Mouse (Mus musculus) stomach, embryonic 14.5 days (tissue): Measurements from ENCODE around the gene Dnah3. TPM values are rescaled to one million over a fixed set of nuclear protein-coding genes. Genes with fewer than 3 reads are reported as not detected.

Experiments used
- ATAC-seq: fragments of 200-750 bp; cut with Nextera tagmentation; 2 replicates; pipeline ENCODE4 v1.8.0; 2017; ENCODE audit warnings: low read depth, moderate TSS enrichment; ENCODE audit not compliant: insufficient number of reproducible peaks, insufficient read depth, low FRiP score
- H3K27ac ChIP-seq: fragments of 300-500 bp; sonication (generic); 2 replicates; pipeline ENCODE4 v1.5.1; 2014; ENCODE audit warnings: mild to moderate bottlenecking, low read length, moderate library complexity, mixed read lengths
- H3K27me3 ChIP-seq: fragments of 300-500 bp; sonication (generic); 2 replicates; pipeline ENCODE4 v1.6.1; 2014; ENCODE audit warnings: low read length, control low read depth, mixed read lengths; ENCODE audit not compliant: control insufficient read depth, insufficient read depth
- H3K36me3 ChIP-seq: fragments of 300-500 bp; sonication (generic); 2 replicates; pipeline ENCODE4 v1.6.1; 2014; ENCODE audit warnings: mild to moderate bottlenecking, control low read depth, low read length, moderate library complexity, mixed read lengths; ENCODE audit not compliant: control insufficient read depth, insufficient read depth
- H3K4me1 ChIP-seq: fragments of 300-500 bp; sonication (generic); 2 replicates; pipeline ENCODE4 v1.6.1; 2014; ENCODE audit warnings: low read length, control low read depth, mixed read lengths; ENCODE audit not compliant: control insufficient read depth, insufficient read depth
- H3K4me2 ChIP-seq: fragments of 300-500 bp; sonication (generic); replicated peaks from 2 replicates; pipeline ENCODE4 v1.6.1; 2014; ENCODE audit warnings: low read depth, low read length, control low read depth
- H3K4me3 ChIP-seq: fragments of 300-500 bp; sonication (generic); 2 replicates; pipeline ENCODE4 v1.5.1; 2014; ENCODE audit warnings: low read depth, low read length, control low read depth
- H3K9ac ChIP-seq: fragments of 300-500 bp; sonication (generic); replicated peaks from 2 replicates; pipeline ENCODE4 v1.6.1; 2014; ENCODE audit warnings: low read depth, mild to moderate bottlenecking, control low read depth, low read length, moderate library complexity, mixed read lengths
- H3K9me3 ChIP-seq: fragments of 300-500 bp; sonication (generic); 2 replicates; pipeline ENCODE4 v1.6.1; 2016; ENCODE audit warnings: low read depth, low read length, control low read depth; ENCODE audit not compliant: control insufficient read depth
- WGBS: fragments of 180-500 bp; shearing (Covaris S2); extraction: QIAGEN DNeasy Blood & Tissue Kit; methylation state at CpG from one replicate; pipeline ENCODE4 v1.1.7; 2014; 5-methylcytosine and 5-hydroxymethylcytosine counted together
- polyA plus RNA-seq: library from polyadenylated mRNA; unstranded; fragments of >200 nt; fragmentation: Nextera tagmentation; extraction: Ambion mirVana; gene quantifications from 2 replicates; pipeline ENCODE4 v1.2.1, GENCODE M21; 2014

The Dnah3 gene
- polyA plus RNA-seq, 1 experiment from 2014 or later = 0.23 TPM

DNA sequence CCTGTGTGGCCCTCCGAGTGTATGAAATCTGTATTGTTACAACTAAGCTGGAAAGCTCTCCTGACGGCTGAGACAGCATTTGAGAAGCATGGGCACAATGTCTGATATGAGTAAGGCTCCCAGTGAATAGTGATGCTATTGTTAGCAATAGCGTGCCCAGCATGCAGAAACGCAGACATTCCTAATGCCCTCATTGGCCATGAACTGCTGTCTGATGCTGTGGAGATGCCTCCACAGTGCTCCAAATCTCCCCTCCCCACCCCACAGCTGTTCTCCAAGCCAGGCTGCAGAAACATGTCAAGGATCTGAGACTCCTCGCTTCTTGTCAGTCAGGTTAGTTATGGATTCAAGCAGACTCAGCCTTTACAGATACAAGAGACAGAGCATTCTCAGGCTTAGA lies 58.7 kb downstream of the Dnah3 start:
- H3K9me3 ChIP-seq = no peaks in the 10 kb centered on the region
- no peaks in the 10 kb centered on the region for H3K4me1 ChIP-seq
- WGBS = 76% methylated on average over 5 of the region's 5 CpGs
- no peak overlapping the region for H3K27ac ChIP-seq
- ATAC-seq = no peak
- no peaks in the 10 kb centered on the region for H3K27me3 ChIP-seq
- no peaks in the 10 kb centered on the region for H3K36me3 ChIP-seq
- no peak overlapping the region for H3K9ac ChIP-seq
- H3K4me2 ChIP-seq = no peak overlapping the region
- no peak overlapping the region for H3K4me3 ChIP-seq

DNA sequence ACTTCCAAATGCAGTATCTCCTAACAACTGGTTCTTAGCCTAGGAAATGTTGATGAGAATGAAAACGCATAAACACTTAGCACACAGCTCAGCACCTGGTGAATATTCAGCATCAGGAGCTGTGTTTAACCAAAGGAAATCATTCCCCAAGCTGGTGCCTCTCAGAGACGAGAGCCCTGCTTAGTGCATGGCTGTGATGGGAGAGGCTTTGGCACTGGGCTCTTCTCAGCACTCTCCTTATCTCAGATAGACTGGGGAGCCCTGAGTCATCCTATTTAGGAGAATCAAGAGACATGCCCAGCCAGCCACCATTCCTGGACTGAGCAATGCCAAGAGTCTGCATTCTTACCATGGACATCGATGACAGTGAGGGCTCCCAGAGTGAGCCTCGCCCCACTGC lies 60.1 kb downstream of the Dnah3 start:
- 72% methylated on average over 4 of the region's 4 CpGs for WGBS
- ATAC-seq = no peak
- H3K27me3 ChIP-seq = no peaks in the 10 kb centered on the region
- no peaks in the 10 kb centered on the region for H3K4me1 ChIP-seq
- no peak overlapping the region for H3K9ac ChIP-seq
- no peak overlapping the region for H3K27ac ChIP-seq
- no peaks in the 10 kb centered on the region for H3K9me3 ChIP-seq
- H3K4me3 ChIP-seq = no peak overlapping the region
- H3K4me2 ChIP-seq = no peak overlapping the region
- H3K36me3 ChIP-seq = no peaks in the 10 kb centered on the region

DNA sequence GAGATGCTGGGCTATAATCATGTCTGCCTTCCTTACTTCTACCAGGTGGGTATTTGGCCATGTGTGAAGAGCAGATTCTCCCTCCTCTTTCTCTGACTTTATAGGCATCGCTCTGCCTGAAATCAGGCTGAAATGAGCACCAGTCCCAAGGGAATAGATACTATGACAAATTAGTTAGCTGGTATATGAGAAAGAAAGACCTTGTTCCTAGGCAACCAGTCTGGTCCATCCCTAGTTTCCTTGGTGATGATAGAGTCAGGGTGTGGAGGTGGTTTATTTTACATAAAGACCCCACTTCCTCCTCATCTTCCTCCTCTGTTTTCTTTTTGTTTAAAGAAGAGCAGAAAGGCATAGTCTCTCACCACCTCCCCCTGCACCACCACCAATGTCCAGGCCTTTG lies 60.5 kb downstream of the Dnah3 start:
- H3K36me3 ChIP-seq = no peaks in the 10 kb centered on the region
- 85% methylated on average over 1 of the region's 1 CpGs for WGBS
- no peak for ATAC-seq
- no peaks in the 10 kb centered on the region for H3K27me3 ChIP-seq
- H3K4me1 ChIP-seq = no peaks in the 10 kb centered on the region
- no peak overlapping the region for H3K4me2 ChIP-seq
- no peak overlapping the region for H3K9ac ChIP-seq
- no peak overlapping the region for H3K27ac ChIP-seq
- no peak overlapping the region for H3K4me3 ChIP-seq
- H3K9me3 ChIP-seq = no peaks in the 10 kb centered on the region

- Histone ChIP-seq H3K4me2 (no peak overlapping the region), H3K27ac (no peak overlapping the region), H3K9me3 (no peaks in the 10 kb centered on the region), H3K4me1 (no peaks in the 10 kb centered on the region), H3K36me3 (no peaks in the 10 kb centered on the region), H3K4me3 (no peak overlapping the region), H3K9ac (no peak overlapping the region), H3K27me3 (no peaks in the 10 kb centered on the region)
- ATAC-seq = no peak
- WGBS = 78% methylated on average over 1 of the region's 1 CpGs
These were observed 66.4 kb downstream of the Dnah3 start for GRCm38 (mm10) chr7:120028669-120029068.

DNA sequence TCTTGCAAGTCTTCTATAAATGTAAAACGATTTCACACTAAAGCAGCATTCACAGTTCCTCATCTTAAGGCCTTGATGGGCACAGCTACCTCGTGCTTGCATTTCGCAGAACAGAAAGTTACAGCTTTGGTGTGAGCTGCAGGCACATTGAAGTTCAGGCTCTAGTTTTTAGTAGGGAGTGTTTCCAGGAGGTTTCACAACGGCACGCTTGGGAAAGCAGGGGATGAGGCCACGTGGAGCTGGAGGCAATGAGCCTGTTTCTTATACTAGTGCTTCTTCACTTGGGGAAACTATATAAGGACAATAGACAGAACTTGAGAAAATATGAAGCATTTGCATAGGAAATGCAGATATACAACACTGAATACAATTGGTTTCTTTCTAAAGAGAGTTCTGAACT lies 98.0 kb downstream of the Dnah3 start:
- Histone ChIP-seq H3K4me3 (no peak overlapping the region), H3K4me2 (no peak overlapping the region), H3K9me3 (no peaks in the 10 kb centered on the region), H3K9ac (no peak overlapping the region), H3K4me1 (no peaks in the 10 kb centered on the region), H3K36me3 (no peaks in the 10 kb centered on the region), H3K27ac (no peak overlapping the region), H3K27me3 (no peaks in the 10 kb centered on the region)
- ATAC-seq = no peak
- 73% methylated on average over 6 of the region's 6 CpGs for WGBS

DNA sequence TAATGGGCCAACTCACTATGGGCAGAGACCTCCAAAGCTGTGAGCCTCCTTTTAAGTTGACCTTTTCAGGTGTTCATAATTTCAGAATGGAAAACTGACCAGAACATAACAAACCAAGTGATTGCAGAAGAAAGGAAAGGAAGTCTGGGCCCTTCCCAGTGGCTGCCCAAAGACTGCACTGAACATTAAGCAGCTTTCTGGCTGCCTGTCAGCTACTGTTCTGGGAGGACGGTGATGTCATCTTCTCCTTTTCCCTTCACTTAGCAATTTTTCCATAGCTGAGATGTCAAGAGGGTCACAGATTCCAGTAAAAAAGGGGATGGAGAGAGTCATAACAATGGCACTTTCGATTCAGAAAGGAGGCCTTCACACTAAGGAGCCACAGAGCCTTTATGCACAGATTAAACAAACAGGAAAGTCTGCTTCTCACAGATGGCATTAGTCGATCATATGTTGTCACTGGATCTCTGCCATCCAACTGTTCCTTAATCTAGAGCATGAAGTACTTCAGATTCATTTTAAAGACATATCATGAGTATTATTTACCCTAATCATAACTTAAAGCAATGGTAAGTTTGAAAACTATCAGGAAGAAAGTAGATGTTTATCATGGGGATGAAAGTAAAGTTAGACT lies 109.7 kb downstream of the Dnah3 start:
- H3K27ac ChIP-seq = no peak overlapping the region
- no peak for ATAC-seq
- WGBS = 60% methylated on average over 3 of the region's 3 CpGs
- no peak overlapping the region for H3K4me2 ChIP-seq
- no peak overlapping the region for H3K4me3 ChIP-seq
- no peak overlapping the region for H3K9ac ChIP-seq
- no peaks in the 10 kb centered on the region for H3K27me3 ChIP-seq
- no peaks in the 10 kb centered on the region for H3K4me1 ChIP-seq
- no peaks in the 10 kb centered on the region for H3K9me3 ChIP-seq
- no peaks in the 10 kb centered on the region for H3K36me3 ChIP-seq

DNA sequence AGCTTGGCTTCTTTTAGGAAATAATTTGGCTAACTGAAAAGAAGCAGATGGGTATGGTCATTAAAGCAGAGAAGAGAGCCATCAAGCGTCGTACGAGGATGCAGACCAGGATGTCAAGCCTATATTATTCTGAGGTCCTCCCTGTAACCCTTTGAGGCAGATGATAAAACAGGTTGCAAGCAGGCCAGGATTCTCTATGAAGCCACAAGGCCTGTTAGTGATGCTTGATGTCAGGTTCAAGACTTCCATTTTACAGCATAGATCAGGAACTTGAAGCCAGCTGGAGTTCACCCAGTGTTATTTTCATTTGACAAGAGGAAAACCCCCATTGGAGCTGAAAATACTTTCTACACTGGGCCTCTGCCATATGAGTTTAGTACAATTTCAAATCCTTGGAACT lies 114.9 kb downstream of the Dnah3 start:
- Histone ChIP-seq H3K9me3 (no peaks in the 10 kb centered on the region), H3K27ac (no peak overlapping the region), H3K9ac (no peak overlapping the region), H3K4me3 (no peak overlapping the region), H3K4me1 (no peaks in the 10 kb centered on the region), H3K36me3 (no peaks in the 10 kb centered on the region), H3K4me2 (no peak overlapping the region), H3K27me3 (no peaks in the 10 kb centered on the region)
- no peak for ATAC-seq
- WGBS = 76% methylated on average over 3 of the region's 3 CpGs

DNA sequence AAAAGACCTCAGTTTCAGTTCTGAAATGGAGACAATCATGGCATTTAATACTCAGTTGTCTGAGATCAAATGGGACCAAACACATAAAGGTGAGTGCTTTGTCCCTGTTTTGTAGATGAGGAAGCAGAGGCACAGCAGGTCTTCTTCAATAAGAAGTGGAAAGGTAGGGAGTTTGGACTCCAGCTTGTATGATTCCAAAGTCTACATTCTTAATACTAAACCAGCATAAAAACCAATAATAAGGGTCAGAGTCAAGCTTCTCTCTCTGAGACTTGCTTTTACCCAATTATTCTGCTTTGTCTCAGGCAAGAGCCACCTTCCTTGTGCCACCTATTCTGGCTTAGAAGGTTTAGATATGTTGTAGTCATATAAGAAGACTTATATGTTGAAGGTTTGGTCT lies 116.5 kb downstream of the Dnah3 start:
- ATAC-seq = no peak
- Histone ChIP-seq H3K9me3 (no peaks in the 10 kb centered on the region), H3K4me2 (no peak overlapping the region), H3K9ac (no peak overlapping the region), H3K4me1 (no peaks in the 10 kb centered on the region), H3K27ac (no peak overlapping the region), H3K4me3 (no peak overlapping the region), H3K27me3 (no peaks in the 10 kb centered on the region), H3K36me3 (no peaks in the 10 kb centered on the region)

GRCm38 (mm10) chr7:119977574-119977973 lies 117.5 kb downstream of the Dnah3 start:
- H3K36me3 ChIP-seq = no peaks in the 10 kb centered on the region
- ATAC-seq = no peak
- no peak overlapping the region for H3K4me3 ChIP-seq
- no peak overlapping the region for H3K9ac ChIP-seq
- no peak overlapping the region for H3K27ac ChIP-seq
- H3K9me3 ChIP-seq = no peaks in the 10 kb centered on the region
- no peaks in the 10 kb centered on the region for H3K4me1 ChIP-seq
- H3K27me3 ChIP-seq = no peaks in the 10 kb centered on the region
- 87% methylated on average over 7 of the region's 7 CpGs for WGBS
- no peak overlapping the region for H3K4me2 ChIP-seq
